Mouse (Mus musculus) gastrocnemius, postnatal 25 days (tissue): ENCODE data around the gene Cyfip2. TPM values are rescaled to one million over a fixed set of nuclear protein-coding genes. Genes with fewer than 3 reads are reported as not detected.
A peak's percentile ranks its signal among the peaks of the same experiment; 100 is the strongest.

Experiments used
- DNase-seq: peaks from one replicate; pipeline ENCODE4 v3.0.0; 2022
- total RNA-seq, 2 experiments: library from RNA; stranded (reverse); gene quantifications; 1 replicate in 1 of 2; 2 replicates in 1 of 2; pipeline ENCODE4 v1.2.3; 2021

Cyfip2 gene
- total RNA-seq, 2 experiments from 2014 or later = 0.54 to 0.90 TPM

GRCm38 (mm10) chr11:46276168-46276567 lies 36.5 kb downstream of the Cyfip2 start:
- no peak for DNase-seq

GRCm38 (mm10) chr11:46275302-46275701 lies 37.4 kb downstream of the Cyfip2 start:
- peak; percentile 49 for DNase-seq

DNA sequence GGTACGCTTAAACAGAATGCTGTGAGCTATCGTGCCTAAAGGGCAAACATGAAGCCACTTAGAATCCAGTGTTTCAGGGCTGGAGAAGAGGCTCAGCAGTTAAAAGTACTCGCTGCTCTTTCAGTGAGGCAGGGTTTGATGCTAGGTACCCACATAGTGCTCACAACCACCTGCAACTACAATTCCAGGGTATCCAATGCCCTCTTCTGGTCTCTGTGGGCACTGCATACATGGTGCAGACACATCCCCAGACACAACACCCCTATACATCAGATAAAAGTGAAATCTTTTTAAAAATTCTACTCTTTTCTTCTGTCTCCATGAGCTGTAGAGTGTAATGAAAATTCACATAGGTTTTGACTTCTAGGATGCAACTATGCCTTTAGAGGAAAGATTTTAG lies 38.7 kb downstream of the Cyfip2 start:
- DNase-seq = no peak

DNA sequence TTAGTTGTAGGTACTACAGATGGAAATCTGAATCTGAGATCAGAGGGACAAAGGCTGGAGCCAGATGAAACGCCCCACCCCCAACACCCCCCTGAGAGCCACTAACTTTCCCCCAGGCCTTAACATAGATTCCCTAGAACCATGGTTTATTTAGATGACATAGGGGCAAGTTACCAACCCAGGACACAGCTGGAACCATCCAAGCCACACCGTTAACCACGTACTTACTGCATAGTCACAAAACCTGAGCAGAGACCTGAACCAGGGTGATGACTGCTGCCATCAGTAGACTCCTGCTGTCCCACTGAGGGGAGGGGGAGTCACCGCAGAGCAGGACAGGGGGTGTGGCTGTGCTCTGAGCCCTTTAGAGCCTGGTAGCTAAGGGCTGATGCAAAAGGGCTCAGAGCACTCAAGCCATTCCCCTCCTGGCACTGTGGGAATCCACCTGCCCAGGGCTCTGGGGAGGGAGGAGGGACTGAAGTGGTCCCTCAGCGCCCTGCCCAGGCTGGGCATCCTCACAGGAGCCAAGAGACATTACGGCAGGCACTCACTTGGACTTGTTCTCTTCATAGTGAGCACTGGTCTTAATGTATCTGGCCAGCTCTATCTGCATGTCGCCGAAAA lies 40.5 kb downstream of the Cyfip2 start:
- no peak for DNase-seq

- DNase-seq = no peak
Observed at GRCm38 (mm10) chr11:46269893-46270292, 42.8 kb downstream of the Cyfip2 start.

DNA sequence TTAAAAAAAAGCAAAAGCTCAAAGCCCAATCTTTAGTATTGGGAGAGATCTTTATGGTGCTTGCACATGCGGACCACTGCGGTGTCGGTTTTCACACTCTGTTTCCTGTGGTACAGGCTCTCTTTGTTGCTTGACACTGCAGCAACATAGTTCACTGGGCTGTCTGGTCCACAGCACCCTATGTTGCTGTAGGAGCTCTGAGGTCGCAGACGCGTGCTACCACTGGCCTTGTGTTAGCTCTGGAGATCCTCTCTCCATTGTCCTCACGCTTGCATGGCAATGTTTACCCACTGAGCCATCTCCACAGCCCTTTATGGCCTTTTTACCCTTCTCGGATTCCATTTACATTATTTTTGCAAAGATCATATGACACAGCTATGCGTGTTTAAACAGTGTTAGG lies 43.3 kb downstream of the Cyfip2 start:
- DNase-seq = no peak

DNA sequence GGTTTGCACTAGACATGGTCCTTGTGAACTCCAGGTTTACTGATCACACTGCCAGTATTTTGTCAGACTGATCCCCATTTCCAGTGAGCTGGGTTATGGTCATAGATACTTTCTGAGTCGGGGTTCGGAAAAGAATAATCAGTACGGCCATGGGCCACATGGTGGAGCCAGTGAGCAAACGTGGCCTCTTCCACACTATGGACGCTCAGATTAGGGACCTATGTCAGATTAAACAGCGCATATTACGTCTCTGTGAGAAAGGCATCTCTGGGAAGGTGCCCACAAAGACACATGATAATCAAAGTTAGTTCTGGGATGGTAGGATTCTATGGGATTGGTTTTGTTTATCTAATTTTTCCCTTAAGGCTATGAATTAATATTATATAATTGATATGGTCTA lies 43.7 kb downstream of the Cyfip2 start:
- no peak for DNase-seq

DNA sequence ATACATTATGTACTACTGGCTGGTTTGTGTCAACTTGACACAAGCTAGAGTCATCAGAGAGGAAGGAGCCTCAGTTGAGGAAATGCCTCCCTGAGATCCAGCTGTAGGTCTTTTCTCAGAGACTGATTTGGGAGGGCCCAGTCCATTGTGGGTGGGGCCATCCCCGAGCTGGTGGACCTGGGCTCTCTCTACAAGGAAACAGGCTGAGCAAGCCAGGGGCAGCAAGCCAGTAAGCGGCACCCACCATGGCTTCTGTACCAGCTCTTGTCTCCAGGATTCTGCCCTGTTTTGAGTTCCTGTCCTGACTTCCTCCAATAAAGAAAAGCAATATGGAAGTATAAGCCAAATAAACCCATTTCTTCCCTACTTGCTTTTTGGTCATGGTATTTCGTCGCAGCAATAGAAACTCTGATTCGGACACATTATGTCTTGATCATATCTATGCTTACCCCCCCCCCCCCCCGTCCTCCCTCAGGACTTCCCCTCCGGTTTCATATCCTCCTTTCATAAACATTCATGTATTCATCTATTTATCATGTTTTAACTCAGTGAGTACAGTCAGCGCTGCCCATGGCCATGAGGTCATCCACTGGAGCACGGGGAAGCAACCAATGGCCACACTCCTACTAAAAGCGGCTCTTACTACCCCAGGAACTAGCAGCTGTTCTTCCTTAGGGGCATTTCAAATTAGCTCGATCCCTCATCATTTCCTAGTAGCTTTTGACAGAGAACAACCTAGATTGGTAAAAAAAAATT lies 47.5 kb downstream of the Cyfip2 start:
- no peak for DNase-seq

DNA sequence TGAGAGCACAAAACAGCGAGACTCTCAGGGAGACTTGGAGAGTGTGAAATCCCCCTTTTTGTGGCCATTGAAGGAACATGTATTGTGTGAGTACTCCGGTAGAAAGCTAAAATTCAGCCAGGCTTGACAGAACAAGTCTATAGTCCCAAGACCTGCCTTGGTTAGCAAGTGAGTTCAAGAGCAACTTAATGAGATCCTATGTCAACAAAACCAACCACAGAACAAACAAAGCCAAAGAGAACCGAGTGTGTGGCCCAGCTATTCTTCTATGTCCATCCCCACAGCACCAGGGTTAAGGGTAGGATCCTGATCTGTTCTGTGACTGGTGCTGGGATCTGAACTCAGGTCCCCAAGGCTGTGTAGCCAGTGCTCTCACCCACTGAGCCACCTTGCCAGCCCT lies 48.1 kb downstream of the Cyfip2 start:
- DNase-seq = no peak

DNA sequence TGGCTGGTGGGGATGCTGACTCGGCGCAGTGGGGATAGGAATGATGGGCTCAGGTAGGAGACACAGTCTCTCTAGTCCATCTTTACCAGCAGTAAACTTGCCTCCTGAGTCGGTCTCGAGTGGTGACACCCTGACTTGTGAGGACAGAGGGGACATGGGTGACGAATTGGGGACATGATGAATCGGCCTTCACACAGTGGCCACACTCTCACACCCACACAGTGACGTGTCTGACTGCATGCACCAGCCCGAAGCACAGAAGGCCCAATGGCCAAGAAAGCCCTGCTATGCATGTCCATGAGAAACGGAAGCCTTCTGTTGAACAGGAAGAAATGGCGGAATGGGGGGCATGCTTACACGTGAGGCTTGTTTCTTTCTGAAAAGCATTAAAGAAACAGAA lies 49.4 kb downstream of the Cyfip2 start:
- DNase-seq = no peak

DNA sequence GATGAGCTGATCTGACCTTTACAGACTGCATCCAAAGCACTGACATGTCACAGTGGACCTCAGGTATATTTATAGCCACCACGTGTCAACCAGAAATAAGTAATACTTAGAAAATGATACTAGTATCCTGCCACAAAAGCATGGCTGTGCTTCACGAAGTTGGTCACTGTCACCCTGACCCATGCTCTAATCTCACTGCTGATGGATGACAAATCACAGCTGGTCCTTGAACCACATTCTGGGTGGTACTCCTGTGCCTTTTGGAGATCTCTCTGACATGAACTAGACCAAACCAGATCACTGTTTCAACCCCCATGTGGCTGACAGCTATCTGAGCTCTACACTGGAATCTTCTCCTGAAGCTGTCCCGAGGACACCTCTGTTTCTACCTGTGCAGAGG lies 49.8 kb downstream of the Cyfip2 start:
- no peak for DNase-seq

DNA sequence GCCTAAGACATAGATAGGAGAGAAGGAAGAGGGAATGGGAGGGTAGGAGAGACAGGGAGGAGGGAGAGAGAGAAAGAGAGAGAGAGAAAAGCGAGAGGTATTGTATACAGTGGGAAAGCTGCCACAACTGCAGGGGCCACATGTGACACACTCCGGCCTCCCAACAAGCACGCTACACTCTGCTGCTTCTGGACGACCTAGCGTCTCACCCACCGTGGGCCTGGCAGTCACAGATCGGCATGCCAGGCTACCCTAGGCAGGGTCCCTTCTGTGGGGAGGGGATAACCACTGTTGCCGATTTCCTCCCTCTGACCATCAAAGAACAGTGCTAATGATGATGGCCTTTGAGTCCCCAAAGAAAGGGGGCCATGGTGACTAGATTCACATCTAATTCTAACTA lies 53.9 kb downstream of the Cyfip2 start:
- DNase-seq = no peak

DNA sequence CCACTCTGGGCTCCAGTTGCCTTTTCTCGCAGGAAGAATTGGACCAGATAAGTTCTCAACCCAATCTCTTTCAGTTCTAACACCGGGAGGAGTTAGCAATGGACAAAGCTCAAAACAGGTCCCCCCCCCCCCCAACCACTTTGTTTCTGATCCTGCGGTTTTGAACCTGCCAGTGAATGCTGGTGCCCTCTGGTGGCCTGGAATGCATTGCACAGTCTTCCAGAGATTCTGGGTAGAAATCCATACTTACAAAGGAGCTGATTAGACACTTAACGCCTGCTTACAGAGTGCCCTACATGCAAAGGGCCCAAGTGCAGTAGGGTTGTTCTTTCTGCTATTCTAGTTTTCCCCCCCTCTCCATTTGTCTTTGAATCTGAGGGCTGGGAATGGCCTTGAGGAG lies 54.5 kb downstream of the Cyfip2 start:
- DNase-seq = no peak

DNA sequence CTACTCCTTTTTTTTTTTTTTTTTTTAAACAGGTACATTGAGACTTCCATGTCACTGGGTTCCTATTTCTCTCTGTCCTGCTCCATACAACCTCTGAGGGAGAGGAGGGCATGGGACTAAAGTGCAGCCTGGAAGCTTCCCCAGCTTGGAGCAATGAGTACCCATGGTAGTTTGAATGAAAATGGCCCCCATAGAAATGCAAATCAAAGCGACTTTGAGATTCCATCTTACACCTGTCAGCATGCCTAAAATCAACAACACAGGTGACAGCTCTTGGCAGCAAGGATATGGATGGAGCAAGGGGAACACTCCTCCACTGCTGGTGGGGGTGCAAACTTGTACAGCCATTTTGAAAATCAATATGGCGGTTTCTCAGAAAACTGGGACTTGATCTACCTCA lies 57.4 kb downstream of the Cyfip2 start:
- DNase-seq = no peak

DNA sequence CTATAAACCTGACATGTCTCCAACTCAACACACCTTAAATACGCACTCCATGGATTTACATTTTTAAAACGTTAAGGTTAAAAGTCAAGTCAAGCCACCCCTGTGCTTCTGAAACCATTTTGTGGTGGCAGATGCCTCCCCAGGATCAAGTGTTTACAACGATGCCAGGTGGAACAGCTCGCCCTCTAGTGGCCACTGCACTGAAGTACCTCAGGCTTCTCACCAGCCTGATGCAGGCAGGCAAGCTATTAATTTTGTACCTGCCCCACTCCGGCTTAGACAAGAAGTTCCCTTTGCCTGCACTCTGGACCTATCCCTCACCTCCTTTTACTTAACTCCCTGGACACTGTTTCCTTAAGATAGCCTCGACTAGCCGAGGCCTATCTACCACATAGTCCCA lies 60.7 kb downstream of the Cyfip2 start:
- no peak for DNase-seq

GRCm38 (mm10) chr11:46248352-46248751 lies 64.3 kb downstream of the Cyfip2 start:
- no peak for DNase-seq

DNA sequence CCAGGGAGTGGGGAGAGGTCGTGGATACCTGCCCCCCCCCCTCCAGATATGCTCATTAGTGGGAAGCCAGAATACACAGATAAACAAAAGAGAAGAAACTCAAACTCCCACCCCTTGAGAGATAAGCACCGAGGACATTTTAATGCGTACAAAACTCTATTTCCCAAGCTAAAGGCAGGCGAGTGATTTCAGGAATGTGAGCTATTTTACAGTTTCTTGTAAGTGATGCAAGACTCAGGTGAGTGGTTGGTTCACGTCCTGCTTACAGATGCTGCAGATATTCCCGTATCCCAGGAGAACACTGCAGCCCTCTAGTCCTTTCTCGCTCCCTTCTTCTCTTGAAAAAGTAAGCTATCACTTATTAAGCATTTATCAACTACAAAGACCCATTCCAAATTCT lies 66.3 kb downstream of the Cyfip2 start:
- DNase-seq = no peak

- DNase-seq = no peak
Observed at GRCm38 (mm10) chr11:46245926-46246325, 66.7 kb downstream of the Cyfip2 start.

- no peak for DNase-seq
Observed at GRCm38 (mm10) chr11:46244731-46245604, 67.7 kb downstream of the Cyfip2 start.

DNA sequence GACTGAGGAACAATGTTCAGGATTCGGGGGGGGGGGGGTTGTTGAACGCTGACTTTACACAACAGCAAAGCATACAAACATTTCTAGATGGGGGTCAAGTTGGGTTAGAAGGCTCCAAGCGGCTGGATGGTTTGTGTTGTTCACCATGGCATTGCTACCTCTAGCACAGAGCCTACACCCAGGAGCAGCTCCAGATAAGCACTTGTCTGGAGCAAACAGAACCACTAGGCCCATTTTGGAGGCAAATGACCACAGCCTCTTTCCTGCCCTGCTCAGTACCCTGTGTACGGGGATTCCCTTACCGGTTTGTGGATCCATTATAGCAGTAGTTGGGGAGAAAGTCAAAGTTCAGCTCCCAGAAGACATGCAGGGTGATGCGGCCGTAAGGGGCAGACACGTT lies 70.7 kb downstream of the Cyfip2 start:
- no peak for DNase-seq

- DNase-seq = no peak
Observed at GRCm38 (mm10) chr11:46241150-46241673, 71.4 kb downstream of the Cyfip2 start.

GRCm38 (mm10) chr11:46236976-46237375 lies 75.7 kb downstream of the Cyfip2 start:
- no peak for DNase-seq

- no peak for DNase-seq
Observed at GRCm38 (mm10) chr11:46235334-46235733, 77.3 kb downstream of the Cyfip2 start, which contains the start of gene Fndc9. TSS of gene Fndc9 (plus strand) at chr11:46235531.
